Mouse (Mus musculus): ENCODE data around the gene Sis. TPM values are rescaled to one million over a fixed set of nuclear protein-coding genes. Genes with fewer than 3 reads are reported as not detected.

Gene Sis
- total RNA-seq (2021), result under 1 TPM in 1 of 2 experiments, not detected in 1; 0.06 TPM
- long read RNA-seq, experiment 1, partial matches to known transcripts, result 1 of 1 reads
- long read RNA-seq, experiment 1, other reads (novel, unspliced or antisense), result 0 of 1 reads
- long read RNA-seq, experiment 2, result 0 reads

DNA sequence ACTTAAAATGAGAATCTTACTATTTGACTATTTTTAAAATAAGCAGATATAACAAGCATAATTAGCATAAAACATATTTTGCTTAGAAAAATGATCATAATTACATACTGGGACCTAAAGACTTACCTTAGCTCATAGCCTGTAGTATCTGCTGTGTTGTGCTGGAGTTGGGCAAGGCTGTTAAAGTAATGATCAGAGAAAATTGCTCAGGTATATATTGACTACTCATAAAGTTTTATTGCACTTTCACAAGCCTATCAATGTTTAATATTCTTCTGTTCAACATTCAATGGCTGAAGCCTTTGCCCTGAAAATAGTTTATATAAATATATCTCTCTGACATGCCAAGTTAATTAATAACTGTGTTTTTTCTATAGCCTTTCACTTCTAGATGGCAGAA lies at the start of gene Sis:
Gene Sis, minus strand, starts transcription at position 189 of the 400 bp plus-strand sequence.
- no peak for DNase-seq (ENCODE audit: low spot score in 2 of 2)

DNA sequence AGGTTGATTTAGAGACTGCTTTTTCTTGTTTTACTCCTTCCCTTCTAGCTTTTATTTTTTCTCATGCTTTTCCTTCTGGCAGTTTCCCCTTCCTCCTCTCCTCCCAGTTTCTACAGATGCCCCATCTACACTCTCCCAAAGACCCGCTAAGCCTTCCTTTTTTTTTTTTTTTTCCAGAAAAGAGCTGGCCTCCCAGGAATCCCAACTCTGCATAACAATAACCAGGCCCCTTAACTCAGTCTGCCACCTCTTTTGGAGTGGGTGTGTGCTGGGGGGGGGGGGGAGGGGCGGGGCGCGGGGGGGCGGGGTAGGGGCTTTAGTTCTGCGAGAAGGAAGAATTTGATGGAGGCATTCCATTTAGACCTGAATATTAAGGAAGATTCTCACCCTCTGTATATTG lies 38.4 kb upstream of the Sis start:
- DNase-seq (ENCODE audit: low spot score in 2 of 2), result no peak

DNA sequence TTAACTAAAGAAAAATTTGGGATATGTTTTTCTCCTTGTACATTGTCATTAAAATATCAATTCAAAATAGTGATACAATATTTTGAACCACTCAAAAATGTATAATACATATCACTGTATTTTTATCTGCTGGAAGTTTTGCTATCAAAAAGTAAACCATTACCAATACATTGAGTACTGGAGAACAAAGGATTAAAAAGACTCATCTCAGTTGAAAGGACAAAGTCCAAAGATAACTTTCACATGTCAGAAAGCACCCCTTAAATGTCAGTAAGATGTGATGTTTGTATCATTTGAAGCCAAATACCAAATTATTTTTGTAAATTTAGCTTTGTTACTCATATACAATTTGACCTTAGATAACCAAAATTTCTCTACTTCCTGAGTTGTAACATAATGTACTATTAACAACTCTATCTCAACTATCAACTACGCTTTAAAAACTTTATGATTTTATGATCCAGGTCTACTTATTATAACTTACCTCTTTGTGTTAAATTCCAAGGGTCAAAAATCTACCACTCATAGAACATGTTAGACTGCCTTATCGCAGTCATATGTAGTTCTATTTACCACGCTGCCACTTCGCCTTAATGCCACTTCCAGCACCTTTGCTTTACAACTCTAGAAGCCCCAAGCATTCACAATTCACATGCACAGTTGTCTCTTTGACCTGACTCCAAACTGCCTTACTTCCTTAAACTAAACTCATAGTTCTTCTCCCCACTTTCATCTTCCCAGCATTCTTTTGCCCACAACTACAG lies 35.5 kb upstream of the Sis start:
- DNase-seq (ENCODE audit: low spot score in 2 of 2), result no peak

DNA sequence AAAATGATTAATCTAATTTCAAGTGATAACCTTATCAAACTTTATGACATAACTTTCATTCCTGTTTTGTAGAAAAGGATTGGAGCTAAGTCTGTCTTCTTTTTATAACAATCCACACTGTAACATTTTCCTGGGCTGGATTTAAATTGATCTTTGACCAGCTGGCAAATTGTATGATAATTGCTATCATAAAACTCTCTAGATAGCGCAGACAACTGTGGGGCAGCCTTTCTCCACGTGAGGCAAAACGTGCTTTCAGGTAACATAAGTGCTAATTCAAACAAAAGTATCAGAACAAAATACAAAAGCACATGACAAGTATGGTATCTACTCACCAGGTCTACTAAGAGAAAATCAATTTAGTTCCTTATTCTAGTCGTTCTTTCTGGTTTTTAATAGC lies 29.9 kb upstream of the Sis start:
- no peak for DNase-seq (ENCODE audit: low spot score in 2 of 2)

GRCm38 (mm10) chr3:72990992-72991391 lies 23.3 kb upstream of the Sis start:
- DNase-seq (ENCODE audit: low spot score in 2 of 2), result no peak

DNA sequence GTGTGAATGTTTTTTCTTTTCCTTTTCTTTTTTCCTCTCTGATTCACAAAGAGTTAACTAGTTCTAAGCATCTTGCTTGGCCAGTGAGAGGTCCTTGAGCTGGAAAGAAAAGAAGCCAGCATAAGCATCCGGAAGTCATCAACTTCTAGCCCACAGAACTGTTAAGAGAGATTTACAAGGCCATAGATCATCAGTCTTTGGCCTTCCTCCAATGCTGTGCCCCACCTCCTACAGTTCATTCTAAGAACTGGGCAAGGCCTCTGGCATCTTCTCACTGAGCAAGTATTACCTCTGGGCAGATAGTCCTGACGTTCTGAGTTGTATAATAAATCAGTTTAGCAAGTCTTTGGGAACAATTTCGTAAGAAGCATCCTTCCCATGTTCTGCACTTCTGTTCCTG lies 8.9 kb upstream of the Sis start:
- no peak for DNase-seq (ENCODE audit: low spot score in 2 of 2)

- DNase-seq (ENCODE audit: low spot score in 2 of 2), result no peak
Measured at GRCm38 (mm10) chr3:72918919-72919526, 48.6 kb downstream of the Sis start.

DNA sequence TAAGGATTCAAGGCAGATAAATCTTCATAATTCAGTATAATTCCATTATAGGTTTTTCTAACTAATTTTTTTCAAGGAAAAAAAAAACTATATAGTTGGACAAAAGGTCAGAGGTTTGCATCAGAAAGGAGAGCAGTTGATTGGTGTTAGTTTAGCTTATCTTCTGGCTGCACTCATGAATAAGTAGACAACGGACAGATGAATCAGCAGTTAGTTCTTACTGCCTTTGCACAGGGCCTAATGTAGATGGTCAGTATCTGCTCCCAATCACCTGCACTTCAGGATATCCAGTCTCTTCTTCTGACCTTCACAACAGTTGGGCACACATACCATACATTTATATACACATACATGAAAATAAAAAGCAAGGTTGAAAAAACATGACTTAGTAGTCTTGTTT lies 85.2 kb downstream of the Sis start:
- DNase-seq (ENCODE audit: low spot score in 2 of 2), result no peak

- no peak for DNase-seq (ENCODE audit: low spot score in 2 of 2)
Measured at GRCm38 (mm10) chr3:72868141-72868540, 99.5 kb downstream of the Sis start.

GRCm38 (mm10) chr3:72858738-72859137 lies 108.9 kb downstream of the Sis start:
- DNase-seq (ENCODE audit: low spot score in 2 of 2), result no peak

DNA sequence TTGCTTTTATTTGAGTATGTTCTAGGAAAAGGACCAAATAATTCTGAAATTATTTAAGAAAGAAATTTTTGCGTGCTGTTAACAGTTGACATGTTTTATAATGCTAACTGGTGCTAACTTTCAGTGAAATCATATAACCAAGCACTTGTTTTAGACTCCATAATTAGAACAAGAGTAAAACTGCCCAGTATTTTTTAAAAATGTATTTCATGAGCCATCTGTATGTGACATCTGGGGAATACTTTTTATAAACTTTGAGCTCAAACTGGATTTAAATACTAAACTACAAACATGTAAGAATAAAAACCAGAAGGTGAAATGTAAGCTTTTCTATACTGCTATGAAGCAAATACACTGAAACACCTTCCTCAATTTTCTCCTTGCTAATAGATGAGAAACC lies 112.3 kb downstream of the Sis start:
- DNase-seq (ENCODE audit: low spot score in 2 of 2), result no peak

GRCm38 (mm10) chr3:72840641-72841040 lies 127.0 kb downstream of the Sis start:
- no peak for DNase-seq (ENCODE audit: low spot score in 2 of 2)

Other genes starting within 250 kb of the Sis start
- under 1 TPM; 0.20 to 0.42 TPM for gene Slitrk3, start 89.9 kb upstream of the Sis start, total RNA-seq (2021)